In the genomic region with DNA sequence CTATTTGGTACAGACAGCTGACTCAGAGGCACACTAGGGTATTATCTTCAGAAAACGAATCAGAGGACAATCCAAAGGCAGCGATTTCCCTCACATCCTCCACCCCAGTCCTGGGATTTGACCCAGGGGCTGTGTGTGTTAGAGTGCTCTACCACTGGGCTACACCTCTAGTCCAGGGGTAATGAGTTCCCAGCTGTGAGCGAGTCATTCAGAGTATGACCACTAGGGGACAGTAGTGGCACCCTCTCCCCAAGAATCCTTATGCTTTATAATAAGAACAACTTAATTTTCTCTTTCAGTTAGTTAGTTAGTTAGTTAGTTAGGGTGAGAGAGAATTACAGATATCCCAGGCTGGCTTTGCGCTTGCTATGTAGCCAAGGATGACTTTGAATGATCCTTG, we compare ENCODE assay signal across 9 mouse cellular contexts. TPM values are rescaled to one million over a fixed set of nuclear protein-coding genes. Genes with fewer than 3 reads are reported as not detected.
A peak's percentile ranks its signal among the peaks of the same experiment; 100 is the strongest.
DNase-seq lines count a peak whose midpoint lies in the region; ATAC-seq lines count a peak whose summit lies in the region.
"Had no signal": no experiment of that assay in that cellular context is flagged by ENCODE, and none has a peak within 500 bp of the region (broad histone marks: within the 10 kb centered on the region; RNA-seq: fewer than 3 reads in every experiment).

No protein-coding gene starts in this region.

- no peaks in the 10 kb centered on the region for H3K4me1 ChIP-seq in liver, embryonic 12.5 days
- H3K4me1 ChIP-seq: liver, embryonic 15.5 days; stomach, embryonic 15.5 days had no signal

- H3K4me3 ChIP-seq in liver, embryonic 12.5 days, result no peak overlapping the region
- H3K4me3 ChIP-seq: liver, embryonic 15.5 days; stomach, embryonic 15.5 days had no signal

- WGBS in liver, embryonic 12.5 days (ENCODE audit: insufficient replicate concordance), result 54% methylated on average over 4 of the region's 4 CpGs

- no peak overlapping the region for H3K4me2 ChIP-seq in liver, embryonic 12.5 days
- H3K4me2 ChIP-seq: liver, embryonic 15.5 days; stomach, embryonic 15.5 days had no signal

- peak; percentile 44; the same call in 1 of the 2 replicates for ATAC-seq in liver, embryonic 12.5 days

- peaks cover 86% of the 10 kb centered on the region for H3K36me3 ChIP-seq in liver, embryonic 12.5 days

- H3K9ac ChIP-seq in liver, embryonic 12.5 days, result no peak overlapping the region
- H3K9ac ChIP-seq: liver, embryonic 15.5 days; stomach, embryonic 15.5 days had no signal

- H3K27ac ChIP-seq in liver, embryonic 12.5 days, result no peak overlapping the region
- H3K27ac ChIP-seq: liver, embryonic 15.5 days; stomach, embryonic 15.5 days had no signal

- H3K27me3 ChIP-seq in liver, embryonic 12.5 days (replicated peaks), result no peaks in the 10 kb centered on the region
- H3K27me3 ChIP-seq: liver, embryonic 15.5 days; stomach, embryonic 15.5 days had no signal

- peak; percentile 60 for DNase-seq in kidney, adult 9 months
- DNase-seq in kidney, adult 11 months, result no peak
- DNase-seq in MN1 (ENCODE audit: low spot score), result peak; percentile 44
- peak; percentile 64 for DNase-seq in c-Kit-positive CD71-positive TER-119-positive erythroid progenitor cells, embryonic 14.5 days (ENCODE audit: low spot score)
- peak; percentile 42 to 47 for DNase-seq in spleen, postnatal 36 days (ENCODE audit: low spot score in 2 of 2)
- no peak for DNase-seq in frontal cortex, postnatal 25 days (ENCODE audit: low spot score in 2 of 2)

- H3K9me3 ChIP-seq in liver, embryonic 12.5 days (replicated peaks), result no peaks in the 10 kb centered on the region
- H3K9me3 ChIP-seq: liver, embryonic 15.5 days; stomach, embryonic 15.5 days had no signal

RNA-seq across cellular contexts. Expression of a gene that starts 14.7 kb away (rescaled TPM):
- polyA plus RNA-seq in liver, embryonic 12.5 days (2016; fragmentation: Nextera tagmentation; extraction: Ambion mirVana), result 2.0 and 2.4 TPM in 2 replicates

RNA-seq across cellular contexts. Expression of a gene that starts 21.6 kb away (rescaled TPM):
- polyA plus RNA-seq in liver, embryonic 12.5 days (2016; fragmentation: Nextera tagmentation; extraction: Ambion mirVana), result 1.5 TPM in 2 replicates

RNA-seq across cellular contexts. Expression of a gene that starts 32.9 kb away (rescaled TPM):
- 35.5 and 38.7 TPM in 2 replicates for polyA plus RNA-seq in liver, embryonic 12.5 days (2016; fragmentation: Nextera tagmentation; extraction: Ambion mirVana)

RNA-seq across cellular contexts. Expression of a gene that starts 39.9 kb away (rescaled TPM):
- polyA plus RNA-seq in liver, embryonic 12.5 days (2016; fragmentation: Nextera tagmentation; extraction: Ambion mirVana), result 28.3 and 32.9 TPM in 2 replicates

Comparison
In these comparisons a context has a peak if more than half of its experiments do, and no peak if none do; other contexts are left out.
1. DNase-seq: peak in kidney, adult 9 months (single experiment), MN1 (single experiment), c-Kit-positive CD71-positive TER-119-positive erythroid progenitor cells, embryonic 14.5 days (single experiment) and spleen, postnatal 36 days (2 of 2); none in kidney, adult 11 months (single experiment) and frontal cortex, postnatal 25 days (0 of 2).